Comparison of ENCODE assay signal across 11 mouse cellular contexts in the genomic region with DNA sequence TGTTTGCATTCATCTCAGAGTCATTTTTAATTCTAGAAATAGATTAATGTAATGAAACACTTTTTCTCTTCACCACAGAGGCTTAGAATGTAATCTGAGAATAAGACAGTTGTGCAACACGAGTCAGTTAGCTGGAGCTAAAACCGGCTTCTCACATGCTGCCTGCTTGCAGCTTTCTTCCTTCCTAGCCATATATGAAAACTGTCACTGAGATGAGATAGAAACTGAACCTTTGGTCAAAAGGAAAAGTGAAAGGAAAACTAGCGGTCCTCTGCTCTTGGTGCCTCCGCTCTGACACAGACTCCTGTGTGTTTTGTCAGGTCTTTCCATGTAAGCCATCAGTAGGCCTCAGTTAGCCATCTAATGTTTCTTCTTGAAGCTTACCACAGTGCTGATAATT.
DNase-seq lines count a peak whose midpoint lies in the region; ATAC-seq lines count a peak whose summit lies in the region.
"Had no signal": no experiment of that assay in that cellular context is flagged by ENCODE, and none has a peak within 500 bp of the region (broad histone marks: within the 10 kb centered on the region; RNA-seq: fewer than 3 reads in every experiment).

No protein-coding gene starts in this region.

- H3K4me3 ChIP-seq in kidney, embryonic 14.5 days (ENCODE audit: low read length), result no peak overlapping the region
- peak overlapping the region; percentile 19 for H3K4me3 ChIP-seq in megakaryocyte, embryonic 14.5 days (replicated peaks)

- no peaks in the 10 kb centered on the region for H3K4me1 ChIP-seq in kidney, embryonic 14.5 days (ENCODE audit: control insufficient read depth, insufficient read depth, low read length)
- H3K4me1 ChIP-seq in megakaryocyte, embryonic 14.5 days, result peaks cover 76% of the 10 kb centered on the region

- no peak overlapping the region; the same call in 1 of the 2 replicates for H3K27ac ChIP-seq in kidney, embryonic 14.5 days (ENCODE audit: low read depth, low read length)

- no peak for ATAC-seq in kidney, embryonic 14.5 days (ENCODE audit: low FRiP score, low TSS enrichment)
- peak; percentile 78 for ATAC-seq in CD4-positive, CD25-positive, alpha-beta regulatory T cell, adult 4 months

- H3K36me3 ChIP-seq in kidney, embryonic 14.5 days (ENCODE audit: control insufficient read depth, insufficient read depth, low read length), result peaks cover 27% of the 10 kb centered on the region; the same call in 1 of the 2 replicates
- H3K36me3 ChIP-seq in megakaryocyte, embryonic 14.5 days (replicated peaks; ENCODE audit: low read length), result peaks cover 86% of the 10 kb centered on the region

- no peak overlapping the region for H3K9ac ChIP-seq in kidney, embryonic 14.5 days (ENCODE audit: low read depth, low read length)

- DNase-seq in kidney, postnatal 36 days, result peak; percentile 18 to 21
- peak; percentile 28 for DNase-seq in brain, adult 2 months (ENCODE audit: low read depth, low spot score)
- DNase-seq in right cerebral cortex, postnatal 36 days (ENCODE audit: low spot score in 2 of 2), result no peak
- DNase-seq in thymus, postnatal 14 days, result no peak
- DNase-seq: adrenal gland, postnatal 25 days; cerebellum, postnatal 36 days; kidney, adult 11 months; thymus, adult 2 months had no signal

- WGBS in kidney, embryonic 14.5 days, result 66% methylated on average over 4 of the region's 4 CpGs

- H3K27me3 ChIP-seq in kidney, embryonic 14.5 days (ENCODE audit: control insufficient read depth, insufficient read depth, low read length), result no peaks in the 10 kb centered on the region
- H3K27me3 ChIP-seq in megakaryocyte, embryonic 14.5 days (replicated peaks), result no peaks in the 10 kb centered on the region

- no peak overlapping the region for H3K4me2 ChIP-seq in kidney, embryonic 14.5 days (replicated peaks; ENCODE audit: low read depth, low read length)

- H3K9me3 ChIP-seq in kidney, embryonic 14.5 days (ENCODE audit: control insufficient read depth, low read length), result no peaks in the 10 kb centered on the region
- H3K9me3 ChIP-seq in megakaryocyte, embryonic 14.5 days, result no peaks in the 10 kb centered on the region

Comparison
In these comparisons a context has a peak if more than half of its experiments do, and no peak if none do; other contexts are left out.
1. DNase-seq: peak in kidney, postnatal 36 days (2 of 2) and brain, adult 2 months (single experiment); none in right cerebral cortex, postnatal 36 days (0 of 2) and thymus, postnatal 14 days (single experiment).